Mouse (Mus musculus) limb, embryonic 14.5 days (tissue): Measurements from ENCODE around the gene Rcbtb2. TPM values are rescaled to one million over a fixed set of nuclear protein-coding genes. Genes with fewer than 3 reads are reported as not detected.

Source experiments
- ATAC-seq: fragments of 200-750 bp; cut with Nextera tagmentation; 2 replicates; pipeline ENCODE4 v1.8.0; 2017; ENCODE audit warnings: low read depth, moderate number of reproducible peaks, moderate TSS enrichment; ENCODE audit not compliant: low FRiP score
- DNase-seq: peaks from one replicate; pipeline ENCODE4 v3.0.0-alpha.2; 2015; ENCODE audit warnings: low spot score
- H3K27ac ChIP-seq: fragments of 300-500 bp; sonication (generic); replicated peaks from 2 replicates; pipeline ENCODE4 v1.5.1; 2014; ENCODE audit warnings: low read depth, mild to moderate bottlenecking, low read length, moderate library complexity, mixed read lengths
- H3K27me3 ChIP-seq: fragments of 300-500 bp; sonication (generic); 2 replicates; pipeline ENCODE4 v1.6.1; 2014; ENCODE audit warnings: low read length, mixed read lengths; ENCODE audit not compliant: control insufficient read depth, insufficient read depth
- H3K36me3 ChIP-seq: fragments of 300-500 bp; sonication (generic); 2 replicates; pipeline ENCODE4 v1.6.1; 2014; ENCODE audit warnings: mild to moderate bottlenecking, low read length, moderate library complexity, mixed read lengths; ENCODE audit not compliant: control insufficient read depth, insufficient read depth
- H3K4me1 ChIP-seq: fragments of 300-500 bp; sonication (generic); 2 replicates; pipeline ENCODE4 v1.6.1; 2014; ENCODE audit warnings: antibody characterized with exemption, low read length, mixed read lengths; ENCODE audit not compliant: control insufficient read depth, insufficient read depth
- H3K4me2 ChIP-seq: fragments of 300-500 bp; sonication (generic); replicated peaks from 2 replicates; pipeline ENCODE4 v1.6.1; 2014; ENCODE audit warnings: low read depth, mild to moderate bottlenecking, low read length, moderate library complexity; ENCODE audit not compliant: severe bottlenecking
- H3K4me3 ChIP-seq: fragments of 300-500 bp; sonication (generic); replicated peaks from 2 replicates; pipeline ENCODE4 v1.5.1; 2014; ENCODE audit warnings: low read length
- H3K9ac ChIP-seq: fragments of 300-500 bp; sonication (generic); 2 replicates; pipeline ENCODE4 v1.6.1; 2014; ENCODE audit warnings: mild to moderate bottlenecking, low read depth, low read length, moderate library complexity; ENCODE audit not compliant: severe bottlenecking
- H3K9me3 ChIP-seq: fragments of 300-500 bp; sonication (generic); 2 replicates; pipeline ENCODE4 v1.6.1; 2016; ENCODE audit warnings: low read length; ENCODE audit not compliant: control insufficient read depth
- POLR2A ChIP-seq: fragments of 200-500 bp; IDR thresholded peaks from 2 replicates; pipeline ENCODE4 v1.8.0; 2012; ENCODE audit warnings: inconsistent platforms, mild to moderate bottlenecking, moderate library complexity, borderline replicate concordance; ENCODE audit not compliant: insufficient read depth, insufficient read length; ENCODE audit errors: extremely low read depth
- WGBS: fragments of 180-500 bp; shearing (Covaris S2); extraction: QIAGEN DNeasy Blood & Tissue Kit; methylation state at CpG from one replicate; pipeline ENCODE4 v1.1.7; 2014; 5-methylcytosine and 5-hydroxymethylcytosine counted together
- polyA plus RNA-seq, 2 experiments: library from polyadenylated mRNA; depleted of rRNA in 1 of 2; stranded (reverse) in 1 of 2; unstranded in 1 of 2; fragments of >200 nt; fragmentation: Nextera tagmentation in 1 of 2; extraction: Ambion mirVana in 1 of 2; gene quantifications; 2 replicates each; pipeline versions ENCODE4 v1.2.1 to v1.2.3; 2012 to 2014

Gene Rcbtb2
- polyA plus RNA-seq (2012; rRNA removed): 87.0 and 90.9 TPM in 2 replicates
- 98.8 and 111 TPM in 2 replicates for polyA plus RNA-seq (2014; fragmentation: Nextera tagmentation; extraction: Ambion mirVana)

- no peak within 1 kb of the TSS for H3K4me3 ChIP-seq
- no peaks in the 10 kb centered on the region for H3K9me3 ChIP-seq
- H3K4me2 ChIP-seq: no peak within 1 kb of the TSS
- no peaks in the 10 kb centered on the region for H3K27me3 ChIP-seq
- no peak within 1 kb of the TSS for H3K27ac ChIP-seq
- TF ChIP-seq POLR2A: no peak
- H3K36me3 ChIP-seq: no peaks in the 10 kb centered on the region
- DNase-seq (no peak), ATAC-seq (no peak)
- H3K4me1 ChIP-seq: peaks cover 8% of the 10 kb centered on the region
- H3K9ac ChIP-seq: no peak within 1 kb of the TSS
- WGBS: 61% methylated on average over 4 of the region's 4 CpGs
Observed at GRCm38 (mm10) chr14:73122923-73123278, at the start of gene Rcbtb2. Gene Rcbtb2, plus strand, starts transcription at chr14:73123037.

- Histone ChIP-seq H3K27me3 (no peaks in the 10 kb centered on the region), H3K9me3 (no peaks in the 10 kb centered on the region), H3K4me1 (no peaks in the 10 kb centered on the region), H3K4me3 (no peak overlapping the region), H3K4me2 (no peak overlapping the region), H3K27ac (no peak overlapping the region), H3K9ac (no peak overlapping the region), H3K36me3 (no peaks in the 10 kb centered on the region)
- no peak for DNase-seq
- 88% methylated on average over 2 of the region's 2 CpGs for WGBS
- TF ChIP-seq POLR2A: no peak
- ATAC-seq: no peak
Observed at GRCm38 (mm10) chr14:73083563-73083962, 39.3 kb upstream of the Rcbtb2 start.

GRCm38 (mm10) chr14:73086425-73086824 is 36.4 kb upstream of the Rcbtb2 start:
- no peak overlapping the region for H3K27ac ChIP-seq
- 63% methylated on average over 3 of the region's 3 CpGs for WGBS
- no peaks in the 10 kb centered on the region for H3K27me3 ChIP-seq
- H3K9me3 ChIP-seq: no peaks in the 10 kb centered on the region
- H3K4me3 ChIP-seq: no peak overlapping the region
- DNase-seq (no peak), ATAC-seq (no peak)
- no peak for TF ChIP-seq POLR2A
- H3K4me2 ChIP-seq: no peak overlapping the region
- no peak overlapping the region for H3K9ac ChIP-seq
- no peaks in the 10 kb centered on the region for H3K4me1 ChIP-seq
- H3K36me3 ChIP-seq: no peaks in the 10 kb centered on the region

GRCm38 (mm10) chr14:73087247-73087646 is 35.6 kb upstream of the Rcbtb2 start:
- Histone ChIP-seq H3K27me3 (no peaks in the 10 kb centered on the region), H3K4me2 (no peak overlapping the region), H3K4me1 (no peaks in the 10 kb centered on the region), H3K9ac (no peak overlapping the region), H3K4me3 (no peak overlapping the region), H3K36me3 (no peaks in the 10 kb centered on the region), H3K27ac (no peak overlapping the region), H3K9me3 (no peaks in the 10 kb centered on the region)
- TF ChIP-seq POLR2A: no peak
- ATAC-seq (no peak), DNase-seq (no peak)
- WGBS: 88% methylated on average over 5 of the region's 5 CpGs

GRCm38 (mm10) chr14:73087746-73088145 is 35.1 kb upstream of the Rcbtb2 start:
- no peak overlapping the region for H3K4me3 ChIP-seq
- no peak overlapping the region for H3K9ac ChIP-seq
- H3K36me3 ChIP-seq: no peaks in the 10 kb centered on the region
- no peaks in the 10 kb centered on the region for H3K4me1 ChIP-seq
- DNase-seq (no peak), ATAC-seq (no peak)
- no peaks in the 10 kb centered on the region for H3K27me3 ChIP-seq
- 84% methylated on average over 5 of the region's 5 CpGs for WGBS
- no peak for TF ChIP-seq POLR2A
- no peak overlapping the region for H3K4me2 ChIP-seq
- no peak overlapping the region for H3K27ac ChIP-seq
- no peaks in the 10 kb centered on the region for H3K9me3 ChIP-seq

- TF ChIP-seq POLR2A: no peak
- Histone ChIP-seq H3K27me3 (no peaks in the 10 kb centered on the region), H3K4me3 (no peak overlapping the region), H3K4me1 (no peaks in the 10 kb centered on the region), H3K9ac (no peak overlapping the region), H3K36me3 (no peaks in the 10 kb centered on the region), H3K27ac (no peak overlapping the region), H3K9me3 (no peaks in the 10 kb centered on the region), H3K4me2 (no peak overlapping the region)
- 91% methylated on average over 1 of the region's 1 CpGs for WGBS
- ATAC-seq: no peak
- no peak for DNase-seq
Observed at GRCm38 (mm10) chr14:73088224-73088623, 34.6 kb upstream of the Rcbtb2 start.
